Mouse (Mus musculus) cerebellum, adult 11-12 months (tissue): ENCODE results near the gene Tmem136.

ENCODE experiments used
- DNase-seq: peaks from one replicate; pipeline ENCODE4 v3.0.0; 2022

Gene Tmem136

GRCm38 (mm10) chr9:43071741-43072140 lies 44.6 kb downstream of the Tmem136 start:
- DNase-seq = no peak

GRCm38 (mm10) chr9:43071176-43071575 lies 45.2 kb downstream of the Tmem136 start:
- DNase-seq = no peak

GRCm38 (mm10) chr9:43070566-43070965 lies 45.8 kb downstream of the Tmem136 start:
- no peak for DNase-seq

- no peak for DNase-seq
Measured at GRCm38 (mm10) chr9:43070153-43070552, 46.2 kb downstream of the Tmem136 start.

GRCm38 (mm10) chr9:43067896-43068295 lies 48.5 kb downstream of the Tmem136 start:
- DNase-seq = no peak

- DNase-seq = no peak
Measured at GRCm38 (mm10) chr9:43065231-43065630, 51.1 kb downstream of the Tmem136 start.

- no peak for DNase-seq
Measured at GRCm38 (mm10) chr9:43061545-43061944, 54.8 kb downstream of the Tmem136 start.
